Mouse (Mus musculus) left cerebral cortex, adult 11 months (tissue): ENCODE measurements around the gene Lrrc18.

Experiments
- DNase-seq: peaks from one replicate; pipeline ENCODE4 v3.0.0; 2022; ENCODE audit warnings: low spot score

The Lrrc18 gene

GRCm38 (mm10) chr14:33053441-33053840 lies 62.3 kb downstream of the Lrrc18 start:
- DNase-seq: no peak

DNA sequence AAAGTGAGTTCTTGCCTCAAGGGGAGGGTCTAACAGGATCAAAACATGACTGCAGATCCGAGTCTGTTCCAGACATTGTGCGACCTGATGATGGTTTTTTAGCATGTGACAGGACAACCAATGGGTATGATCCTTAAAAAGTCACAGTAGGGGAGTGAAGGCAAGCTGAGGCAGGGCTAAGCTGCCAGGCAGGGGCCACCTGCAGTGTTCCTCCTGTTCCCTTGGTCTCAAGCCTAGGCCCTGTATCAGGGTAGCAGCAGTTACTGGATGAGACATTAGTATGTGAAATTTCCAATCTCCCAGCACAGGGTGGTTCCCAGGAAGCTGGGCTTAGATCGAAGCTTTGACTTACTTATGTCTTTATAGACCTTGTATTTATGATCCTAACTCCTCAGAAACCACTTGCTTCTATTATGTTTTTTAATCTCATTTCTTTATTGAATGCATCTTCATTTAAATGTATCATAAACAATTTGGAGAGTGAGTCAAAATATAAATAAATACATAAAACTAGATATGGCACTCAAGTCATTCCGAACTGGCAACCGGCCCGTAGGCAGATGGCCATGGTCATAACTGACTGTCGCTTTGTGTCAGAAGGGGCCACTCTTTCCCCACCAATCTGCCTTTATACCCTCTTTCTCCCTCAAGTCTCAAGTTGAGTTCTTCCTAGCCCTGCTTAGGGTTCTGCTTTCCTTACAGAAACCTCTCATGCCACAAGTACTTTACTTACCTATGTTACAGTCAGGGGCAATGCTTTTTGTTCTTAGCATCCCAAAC lies 67.9 kb downstream of the Lrrc18 start:
- DNase-seq: no peak

GRCm38 (mm10) chr14:33062996-33063395 lies 71.8 kb downstream of the Lrrc18 start:
- no peak for DNase-seq
